In the genomic region with DNA sequence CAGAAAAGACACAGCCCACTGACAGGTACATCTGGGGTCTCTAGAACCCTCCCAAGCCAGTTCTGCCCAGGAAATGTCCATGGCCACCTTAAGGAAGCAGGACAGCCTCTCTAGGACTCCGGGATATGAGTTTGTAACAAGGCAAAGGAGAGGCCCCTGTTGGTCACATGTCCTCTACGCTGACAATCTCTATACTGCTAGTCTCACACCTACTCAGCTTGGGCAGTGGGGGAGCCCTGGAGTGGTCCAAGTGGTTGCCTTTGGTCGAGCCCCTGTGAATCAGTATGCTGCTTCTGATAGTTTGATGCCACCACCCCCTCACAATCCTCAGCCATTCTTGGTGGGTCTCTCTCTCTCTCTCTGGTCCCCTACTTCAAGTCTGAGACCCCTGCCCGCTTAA, we compare ENCODE assay signal across 10 mouse cellular contexts. TPM values are rescaled to one million over a fixed set of nuclear protein-coding genes. Genes with fewer than 3 reads are reported as not detected.
DNase-seq lines count a peak whose midpoint lies in the region; ATAC-seq and TF ChIP-seq lines count a peak whose summit lies in the region.
"Had no signal": no experiment of that assay in that cellular context is flagged by ENCODE, and none has a peak within 500 bp of the region (broad histone marks: within the 10 kb centered on the region; RNA-seq: fewer than 3 reads in every experiment).

No protein-coding gene starts in this region.

- H3K9ac ChIP-seq in heart, adult 2 months (ENCODE audit: low read depth, low read length), result peak overlapping the region; percentile 60
- no peak overlapping the region for H3K9ac ChIP-seq in limb, embryonic 15.5 days
- peak overlapping the region; percentile 61 for H3K9ac ChIP-seq in stomach, postnatal 0 days (ENCODE audit: low read length)

- H3K27me3 ChIP-seq in heart, adult 2 months (ENCODE audit: control insufficient read depth, insufficient read depth, low read length), result no peaks in the 10 kb centered on the region
- H3K27me3 ChIP-seq in thymus, adult 2 months (ENCODE audit: control insufficient read depth, insufficient read depth, low read length), result no peaks in the 10 kb centered on the region
- H3K27me3 ChIP-seq in limb, embryonic 15.5 days, result no peaks in the 10 kb centered on the region
- H3K27me3 ChIP-seq in stomach, postnatal 0 days (ENCODE audit: control insufficient read depth, insufficient read depth, low read length), result no peaks in the 10 kb centered on the region

- H3K4me1 ChIP-seq in heart, adult 2 months (ENCODE audit: control insufficient read depth, insufficient read depth, low read length), result peaks cover 31% of the 10 kb centered on the region
- H3K4me1 ChIP-seq in thymus, adult 2 months (replicated peaks; ENCODE audit: control insufficient read depth, insufficient read depth, low read length), result peaks cover 36% of the 10 kb centered on the region
- H3K4me1 ChIP-seq in limb, embryonic 15.5 days, result peaks cover 44% of the 10 kb centered on the region
- peaks cover 8% of the 10 kb centered on the region for H3K4me1 ChIP-seq in stomach, postnatal 0 days (replicated peaks; ENCODE audit: control insufficient read depth, insufficient read depth)

- TF ChIP-seq CTCF in heart, adult 2 months (IDR thresholded peaks at IDR 0.05), result no peak
- no peak for TF ChIP-seq CTCF in thymus, adult 2 months (IDR thresholded peaks at IDR 0.05; ENCODE audit: borderline replicate concordance, control insufficient read depth, extremely low read depth, insufficient read depth, low read length, poor library complexity)
- TF ChIP-seq CTCF in stomach, postnatal 0 days (IDR thresholded peaks at IDR 0.05; ENCODE audit: low read depth), result no peak

- no peak for TF ChIP-seq EP300 in heart, adult 2 months (IDR thresholded peaks at IDR 0.05; ENCODE audit: insufficient read depth, low read depth, low read length)
- TF ChIP-seq EP300 in stomach, postnatal 0 days (optimal IDR thresholded peaks at IDR 0.05), result no peak

- ATAC-seq in limb, embryonic 15.5 days (ENCODE audit: insufficient number of reproducible peaks, low FRiP score, low TSS enrichment, low read depth), result no peak
- ATAC-seq in stomach, postnatal 0 days (ENCODE audit: low FRiP score, low TSS enrichment), result no peak; the same call in 1 of the 2 replicates

- no peaks in the 10 kb centered on the region for H3K79me2 ChIP-seq in heart, adult 2 months (replicated peaks; ENCODE audit: control insufficient read depth, insufficient read depth, low read length)

- TF ChIP-seq POLR2A in heart, adult 2 months (IDR thresholded peaks at IDR 0.05; ENCODE audit: insufficient read depth, low read depth, low read length), result no peak
- no peak for TF ChIP-seq POLR2A in thymus, adult 2 months (IDR thresholded peaks at IDR 0.05; ENCODE audit: control insufficient read depth, extremely low read depth, insufficient read depth, low read length, poor library complexity)

- intact Hi-C loops in heart, adult 2 months (cut with DNase I), result no loop called here
- intact Hi-C loops in heart, postnatal 25 days (cut with DNase I), result no loop called here

- WGBS in heart, adult 2 months, result 28% methylated on average over 4 of the region's 4 CpGs
- WGBS in thymus, adult 2 months, result 43% methylated on average over 4 of the region's 4 CpGs
- WGBS in limb, embryonic 15.5 days, result 23% methylated on average over 4 of the region's 4 CpGs
- WGBS in stomach, postnatal 0 days, result 29% methylated on average over 4 of the region's 4 CpGs

- H3K4me3 ChIP-seq in heart, adult 2 months, result peak overlapping the region; percentile 49
- peak overlapping the region; percentile 29 for H3K4me3 ChIP-seq in thymus, adult 2 months (ENCODE audit: control insufficient read depth, insufficient read depth, low read length)
- peak overlapping the region; percentile 47 for H3K4me3 ChIP-seq in limb, embryonic 15.5 days
- H3K4me3 ChIP-seq in stomach, postnatal 0 days (ENCODE audit: low read depth, low read length), result peak overlapping the region; percentile 46

- peak overlapping the region; percentile 78 for H3K27ac ChIP-seq in heart, adult 2 months
- H3K27ac ChIP-seq in thymus, adult 2 months (ENCODE audit: control insufficient read depth, insufficient read depth, low read length), result no peak overlapping the region
- H3K27ac ChIP-seq in limb, embryonic 15.5 days, result peak overlapping the region; percentile 57; the same call in 1 of the 2 replicates
- peak overlapping the region; percentile 61 for H3K27ac ChIP-seq in stomach, postnatal 0 days (replicated peaks)
- H3K27ac ChIP-seq: macrophage had no signal

- no peak for DNase-seq in heart, adult 2 months
- no peak for DNase-seq in heart, postnatal 25 days (ENCODE audit: low spot score)
- no peak for DNase-seq in thymus, adult 2 months
- DNase-seq in thymus, postnatal 0 days (ENCODE audit: low spot score), result no peak
- DNase-seq in stomach, postnatal 0 days (ENCODE audit: low spot score), result no peak
- DNase-seq in ovary, postnatal 36 days (ENCODE audit: low spot score), result no peak
- DNase-seq in T-cell, adult 2 months (ENCODE audit: low spot score), result no peak
- DNase-seq: B cell, adult 2 months had no signal

- H3K9me3 ChIP-seq in limb, embryonic 15.5 days, result no peaks in the 10 kb centered on the region
- H3K9me3 ChIP-seq in stomach, postnatal 0 days (ENCODE audit: control insufficient read depth, low read length), result no peaks in the 10 kb centered on the region

- H3K4me2 ChIP-seq in limb, embryonic 15.5 days, result peak overlapping the region; percentile 89
- peak overlapping the region; percentile 83 for H3K4me2 ChIP-seq in stomach, postnatal 0 days (replicated peaks; ENCODE audit: low read depth)

- no peaks in the 10 kb centered on the region for H3K36me3 ChIP-seq in heart, adult 2 months (ENCODE audit: control insufficient read depth, insufficient read depth, low read length)
- H3K36me3 ChIP-seq in thymus, adult 2 months (ENCODE audit: control insufficient read depth, insufficient read depth, low read length), result no peaks in the 10 kb centered on the region
- no peaks in the 10 kb centered on the region for H3K36me3 ChIP-seq in limb, embryonic 15.5 days
- no peaks in the 10 kb centered on the region for H3K36me3 ChIP-seq in stomach, postnatal 0 days (ENCODE audit: control insufficient read depth, insufficient read depth, low read length)

RNA-seq across cellular contexts. Expression of gene Nrarp, which starts 13.1 kb away (rescaled TPM):
- 1 to 10 TPM; 6.2 to 7.4 TPM for total RNA-seq in heart, adult 2 months (2021)
- 10.2 and 11.2 TPM in 2 replicates for polyA plus RNA-seq in heart, adult 2 months (2012; rRNA removed)
- total RNA-seq in heart, postnatal 25 days (2021), result 10 to 100 TPM in 1 of 2 experiments, 1 to 10 TPM in 1; 7.2 to 11.5 TPM
- 13.7 and 16.9 TPM in 2 replicates for polyA plus RNA-seq in thymus, adult 2 months (2012; rRNA removed)
- 9.5 TPM in 2 replicates for polyA plus RNA-seq in thymus, postnatal 0 days (2015; fragmentation: Nextera tagmentation; extraction: Ambion mirVana)
- 28.5 and 33.5 TPM in 2 replicates for polyA plus RNA-seq in limb, embryonic 15.5 days (2015; fragmentation: Nextera tagmentation; extraction: Ambion mirVana)
- 25.3 and 25.6 TPM in 2 replicates for polyA plus RNA-seq in stomach, postnatal 0 days (2015; fragmentation: Nextera tagmentation; extraction: Ambion mirVana)
- polyA plus RNA-seq: macrophage had no signal

RNA-seq across cellular contexts. Expression of gene Tor4a, which starts 29.2 kb away (rescaled TPM):
- total RNA-seq in heart, adult 2 months (2021), result 1 to 10 TPM; 4.3 to 4.9 TPM
- 6.8 and 9.4 TPM in 2 replicates for polyA plus RNA-seq in heart, adult 2 months (2012; rRNA removed)
- 1 to 10 TPM; 4.1 to 4.2 TPM for total RNA-seq in heart, postnatal 25 days (2021)
- 90.6 and 94.7 TPM in 2 replicates for polyA plus RNA-seq in thymus, adult 2 months (2012; rRNA removed)
- polyA plus RNA-seq in thymus, postnatal 0 days (2015; fragmentation: Nextera tagmentation; extraction: Ambion mirVana), result 23.5 and 25.6 TPM in 2 replicates
- 8.9 and 10.0 TPM in 2 replicates for polyA plus RNA-seq in limb, embryonic 15.5 days (2015; fragmentation: Nextera tagmentation; extraction: Ambion mirVana)
- 13.1 and 13.7 TPM in 2 replicates for polyA plus RNA-seq in stomach, postnatal 0 days (2015; fragmentation: Nextera tagmentation; extraction: Ambion mirVana)

RNA-seq across cellular contexts. Expression of gene Nelfb, which starts 43.8 kb away (rescaled TPM):
- 10 to 100 TPM; 37.4 TPM for total RNA-seq in heart, adult 2 months (2021)
- polyA plus RNA-seq in heart, adult 2 months (2012; rRNA removed), result 47.0 and 86.7 TPM in 2 replicates
- 10 to 100 TPM; 36.1 to 40.6 TPM for total RNA-seq in heart, postnatal 25 days (2021)
- polyA plus RNA-seq in thymus, adult 2 months (2012; rRNA removed), result 105 and 115 TPM in 2 replicates
- 73.3 and 78.1 TPM in 2 replicates for polyA plus RNA-seq in thymus, postnatal 0 days (2015; fragmentation: Nextera tagmentation; extraction: Ambion mirVana)
- polyA plus RNA-seq in limb, embryonic 15.5 days (2015; fragmentation: Nextera tagmentation; extraction: Ambion mirVana), result 114 and 117 TPM in 2 replicates
- polyA plus RNA-seq in stomach, postnatal 0 days (2015; fragmentation: Nextera tagmentation; extraction: Ambion mirVana), result 58.6 and 59.1 TPM in 2 replicates

RNA-seq across cellular contexts. Expression of gene Stpg3, which starts 47.0 kb away (rescaled TPM):
- not detected for total RNA-seq in heart, adult 2 months (2021)
- 0.20 TPM in 1 of 2 replicates, not detected in the other for polyA plus RNA-seq in heart, adult 2 months (2012; rRNA removed)
- total RNA-seq in heart, postnatal 25 days (2021), result not detected
- 0.12 TPM in 1 of 2 replicates, not detected in the other for polyA plus RNA-seq in thymus, adult 2 months (2012; rRNA removed)
- 0.14 TPM in 1 of 2 replicates, not detected in the other for polyA plus RNA-seq in thymus, postnatal 0 days (2015; fragmentation: Nextera tagmentation; extraction: Ambion mirVana)
- not detected in 2 replicates for polyA plus RNA-seq in limb, embryonic 15.5 days (2015; fragmentation: Nextera tagmentation; extraction: Ambion mirVana)
- not detected in 2 replicates for polyA plus RNA-seq in stomach, postnatal 0 days (2015; fragmentation: Nextera tagmentation; extraction: Ambion mirVana)
- polyA plus RNA-seq: macrophage had no signal

RNA-seq across cellular contexts. Expression of gene Fam166a, which starts 51.1 kb away (rescaled TPM):
- total RNA-seq in heart, adult 2 months (2021), result not detected
- polyA plus RNA-seq in heart, adult 2 months (2012; rRNA removed), result 0.21 TPM in 1 of 2 replicates, not detected in the other
- total RNA-seq in heart, postnatal 25 days (2021), result not detected
- 0.11 and 0.12 TPM in 2 replicates for polyA plus RNA-seq in thymus, adult 2 months (2012; rRNA removed)
- 0.34 TPM in 1 of 2 replicates, not detected in the other for polyA plus RNA-seq in thymus, postnatal 0 days (2015; fragmentation: Nextera tagmentation; extraction: Ambion mirVana)
- 0.81 TPM in 1 of 2 replicates, not detected in the other for polyA plus RNA-seq in limb, embryonic 15.5 days (2015; fragmentation: Nextera tagmentation; extraction: Ambion mirVana)
- 0.92 TPM in 1 of 2 replicates, not detected in the other for polyA plus RNA-seq in stomach, postnatal 0 days (2015; fragmentation: Nextera tagmentation; extraction: Ambion mirVana)
- polyA plus RNA-seq: macrophage had no signal
